Mouse (Mus musculus): ENCODE measurements around the gene 5330417C22Rik.
"Not testable (repeated sequence)": the region's sequence is repeated elsewhere in the genome, so short reads cannot be mapped to it uniquely, and the experiment has no call there.

- TF ChIP-seq CTCF, EP300 (IDR thresholded peaks at IDR 0.05; ENCODE audit: low read depth): not testable (repeated sequence)
Measured at GRCm38 (mm10) chr3:108501411-108501810, 34.9 kb downstream of the 5330417C22Rik start.
